Mouse (Mus musculus) heart, postnatal 10 days (tissue): Measurements from ENCODE around the gene Tnfrsf13b. TPM values are rescaled to one million over a fixed set of nuclear protein-coding genes. Genes with fewer than 3 reads are reported as not detected.

Experiments used
- DNase-seq, 2 experiments: peaks; one replicate each; pipeline ENCODE4 v3.0.0; 2021
- intact Hi-C: fragments of 180-260 bp; cut with DNase I; formaldehyde crosslinking; loops from one replicate; pipeline ENCODE4 v1.15.1; 2025
- total RNA-seq, 2 experiments: library from RNA; stranded (reverse); gene quantifications; 2 replicates each; pipeline ENCODE4 v1.2.3; 2021

Gene Tnfrsf13b
- 1 to 10 TPM in 1 of 2 experiments, under 1 TPM in 1; 0.91 to 1.0 TPM for total RNA-seq

GRCm38 (mm10) chr11:61126606-61127355, at the start of gene Tnfrsf13b:
TSS of gene Tnfrsf13b (plus strand) at chr11:61126755.
- intact Hi-C loops, result no loop called here
- no peak for DNase-seq

- intact Hi-C loops, result no loop called here
Observed at GRCm38 (mm10) chr11:61081624-61082023, 44.9 kb upstream of the Tnfrsf13b start.

GRCm38 (mm10) chr11:61090195-61090594, 36.4 kb upstream of the Tnfrsf13b start:
- DNase-seq, result no peak
- intact Hi-C loops, result loop anchor here (5.0 to 10.0 kb wide), 3 partner anchors 178 to 393 kb away; partner anchors contain the start of genes Llgl1 and Natd1

More at GRCm38 (mm10) chr11:61081624-61082023, 44.9 kb upstream of the Tnfrsf13b start:
- DNase-seq, result no peak

- DNase-seq, result no peak
- intact Hi-C loops, result loop anchor here (1.0 to 10.0 kb wide), 4 partner anchors 137 to 394 kb away; partner anchors contain the start of genes Llgl1 and Natd1
Observed at GRCm38 (mm10) chr11:61091192-61091591, 35.4 kb upstream of the Tnfrsf13b start.

- intact Hi-C loops, result loop anchor here (1.0 to 10.0 kb wide), 5 partner anchors 137 to 394 kb away; partner anchors contain the start of genes Llgl1 and Natd1
- DNase-seq, result peak; percentile 74 to 85
Observed at GRCm38 (mm10) chr11:61091642-61092262, 34.8 kb upstream of the Tnfrsf13b start.

- no peak for DNase-seq
- intact Hi-C loops, result loop anchor here (10.0 kb wide), 1 partner anchor 333 kb away; no protein-coding TSS in a partner anchor
Observed at GRCm38 (mm10) chr11:61098046-61098445, 28.5 kb upstream of the Tnfrsf13b start.

- DNase-seq, result no peak
- intact Hi-C loops, result loop anchor here (5.0 to 10.0 kb wide), 2 partner anchors 130 to 402 kb away; partner anchors contain the start of gene B9d1
Observed at GRCm38 (mm10) chr11:61102397-61103339, 23.9 kb upstream of the Tnfrsf13b start.

GRCm38 (mm10) chr11:61104241-61104901, 22.2 kb upstream of the Tnfrsf13b start:
- peak; percentile 89 to 94 for DNase-seq
- intact Hi-C loops, result loop anchor here (1.0 to 10.0 kb wide), 4 partner anchors 51 to 400 kb away; partner anchors contain the start of gene B9d1

GRCm38 (mm10) chr11:61108911-61109361, 17.6 kb upstream of the Tnfrsf13b start:
- DNase-seq, result no peak
- intact Hi-C loops, result loop anchor here (10.0 kb wide), 1 partner anchor 396 kb away; the partner anchor contains the start of gene B9d1

- intact Hi-C loops, result loop anchor here (10.0 kb wide), 1 partner anchor 395 kb away; the partner anchor contains the start of gene B9d1
Observed at GRCm38 (mm10) chr11:61109707-61110106, 16.8 kb upstream of the Tnfrsf13b start.

GRCm38 (mm10) chr11:61110113-61110512, 16.4 kb upstream of the Tnfrsf13b start:
- no peak for DNase-seq
- intact Hi-C loops, result no loop called here

More at GRCm38 (mm10) chr11:61109707-61110106, 16.8 kb upstream of the Tnfrsf13b start:
- DNase-seq, result no peak

GRCm38 (mm10) chr11:61110928-61111327, 15.6 kb upstream of the Tnfrsf13b start:
- intact Hi-C loops, result no loop called here
- no peak for DNase-seq

- intact Hi-C loops, result no loop called here
- no peak for DNase-seq
Observed at GRCm38 (mm10) chr11:61111472-61111871, 15.1 kb upstream of the Tnfrsf13b start.

- no peak for DNase-seq
- intact Hi-C loops, result no loop called here
Observed at GRCm38 (mm10) chr11:61112323-61112995, 14.1 kb upstream of the Tnfrsf13b start.

GRCm38 (mm10) chr11:61116226-61116625, 10.3 kb upstream of the Tnfrsf13b start:
- DNase-seq, result no peak
- intact Hi-C loops, result no loop called here

- intact Hi-C loops, result no loop called here
- no peak for DNase-seq
Observed at GRCm38 (mm10) chr11:61119996-61120583, 6.5 kb upstream of the Tnfrsf13b start.

GRCm38 (mm10) chr11:61122283-61122768, 4.2 kb upstream of the Tnfrsf13b start:
- intact Hi-C loops, result no loop called here
- DNase-seq, result no peak

GRCm38 (mm10) chr11:61122769-61123288, 3.7 kb upstream of the Tnfrsf13b start:
- DNase-seq, result no peak
- intact Hi-C loops, result no loop called here
